15 mouse cellular contexts compared by ENCODE assay signal in genomic region chr6:34480749-34481148, GRCm38 (mm10). TPM values are rescaled to one million over a fixed set of nuclear protein-coding genes. Genes with fewer than 3 reads are reported as not detected.
DNase-seq lines count a peak whose midpoint lies in the region; ATAC-seq and TF ChIP-seq lines count a peak whose summit lies in the region.
"Had no signal": no experiment of that assay in that cellular context is flagged by ENCODE, and none has a peak within 500 bp of the region (broad histone marks: within the 10 kb centered on the region; RNA-seq: fewer than 3 reads in every experiment).

No protein-coding gene starts in this region.

- no peak overlapping the region for H3K9ac ChIP-seq in CH12.LX (ENCODE audit: insufficient read depth, low read depth)
- H3K9ac ChIP-seq in liver, embryonic 14.5 days (replicated peaks): no peak overlapping the region
- H3K9ac ChIP-seq: embryonic facial prominence, embryonic 13.5 days; midbrain, embryonic 12.5 days had no signal

- in situ Hi-C loops in CH12.LX (cut with MboI; ENCODE audit: low pct_ligation_motif_present, low pct_unique_long_range_greater_than_20kb, low sequenced_read_pairs): no loop called here

- H3K27me3 ChIP-seq in CH12.LX (replicated peaks): no peaks in the 10 kb centered on the region
- no peaks in the 10 kb centered on the region for H3K27me3 ChIP-seq in liver, embryonic 14.5 days (ENCODE audit: control insufficient read depth, insufficient read depth, low read length)
- H3K27me3 ChIP-seq: embryonic facial prominence, embryonic 13.5 days; midbrain, embryonic 12.5 days had no signal

- H3K27ac ChIP-seq in left cerebral cortex, adult 2 months: peak overlapping the region; percentile 29; the same call in 1 of the 2 replicates
- no peak overlapping the region for H3K27ac ChIP-seq in CH12.LX (ENCODE audit: insufficient read depth, low read depth)
- H3K27ac ChIP-seq in liver, embryonic 14.5 days: no peak overlapping the region
- H3K27ac ChIP-seq: embryonic facial prominence, embryonic 13.5 days; midbrain, embryonic 12.5 days had no signal

- TF ChIP-seq POLR2A in CH12.LX (IDR thresholded peaks at IDR 0.05; ENCODE audit: low read depth, low read length): no peak

- no peak for ATAC-seq in liver, embryonic 14.5 days (ENCODE audit: insufficient read depth)
- ATAC-seq: inflammation-experienced regulatory T-cells, adult 6 months had no signal

- no peaks in the 10 kb centered on the region for H3K9me3 ChIP-seq in CH12.LX (replicated peaks; ENCODE audit: low read length)
- H3K9me3 ChIP-seq in liver, embryonic 14.5 days (ENCODE audit: control insufficient read depth, low read length): no peaks in the 10 kb centered on the region
- H3K9me3 ChIP-seq: embryonic facial prominence, embryonic 13.5 days; midbrain, embryonic 12.5 days had no signal

- H3K79me2 ChIP-seq in CH12.LX (replicated peaks; ENCODE audit: control insufficient read depth, extremely low read depth, insufficient read depth, poor library complexity, severe bottlenecking): peaks cover 4% of the 10 kb centered on the region; the same call in 1 of the 2 replicates

- no peak overlapping the region for H3K4me3 ChIP-seq in left cerebral cortex, adult 2 months
- H3K4me3 ChIP-seq in CH12.LX (replicated peaks in 1 of 3; ENCODE audit: low read depth in 2 of 3, low read length in 2 of 3, poor library complexity in 1 of 3): no peak overlapping the region
- H3K4me3 ChIP-seq in liver, embryonic 14.5 days (ENCODE audit: insufficient read depth in 1 of 2, low read depth in 2 of 2, low read length in 2 of 2): no peak overlapping the region
- H3K4me3 ChIP-seq: embryonic facial prominence, embryonic 13.5 days; midbrain, embryonic 12.5 days; myocyte had no signal

- TF ChIP-seq RAD21 in CH12.LX (IDR thresholded peaks at IDR 0.05; ENCODE audit: low read depth, low read length): no peak

- TF ChIP-seq EP300 in CH12.LX (IDR thresholded peaks at IDR 0.05; ENCODE audit: low read length): no peak
- TF ChIP-seq EP300 in liver, embryonic 14.5 days (IDR thresholded peaks at IDR 0.05; ENCODE audit: low read depth): no peak

- DNase-seq in left cerebral cortex, adult 2 months (ENCODE audit: extremely low spot score in 1 of 2, low spot score in 2 of 2): no peak
- no peak for DNase-seq in left cerebral cortex, postnatal 36 days (ENCODE audit: low spot score in 2 of 2)
- peak; percentile 17 for DNase-seq in 3T3-L1 (ENCODE audit: low read depth, low spot score)
- no peak for DNase-seq in CH12.LX (ENCODE audit: extremely low read depth)
- DNase-seq in liver, embryonic 14.5 days (ENCODE audit: low read depth in 3 of 3, low spot score in 3 of 3): no peak
- no peak for DNase-seq in spleen, adult 18-20 months
- DNase-seq in layer of hippocampus, adult 9-10 months (ENCODE audit: low spot score): no peak
- DNase-seq: heart, postnatal 4 days; kidney, postnatal 14 days; layer of hippocampus, postnatal 36 days; thymus, adult 18-20 months had no signal

- peak overlapping the region; percentile 22; the same call in 1 of the 2 replicates for H3K4me2 ChIP-seq in CH12.LX (ENCODE audit: insufficient read depth, low read depth, poor library complexity, severe bottlenecking)
- peak overlapping the region; percentile 24; the same call in 1 of the 2 replicates for H3K4me2 ChIP-seq in liver, embryonic 14.5 days (ENCODE audit: low read depth)
- H3K4me2 ChIP-seq: embryonic facial prominence, embryonic 13.5 days had no signal

- peaks cover 0 to 7% of the 10 kb centered on the region in 2 experiments for H3K36me3 ChIP-seq in CH12.LX (replicated peaks in 1 of 2; ENCODE audit: control insufficient read depth in 1 of 2, insufficient read depth in 1 of 2, low read length in 1 of 2)
- no peaks in the 10 kb centered on the region; the same call in none of the 2 replicates for H3K36me3 ChIP-seq in liver, embryonic 14.5 days (replicated peaks; ENCODE audit: control insufficient read depth, insufficient read depth, low read depth)
- H3K36me3 ChIP-seq: embryonic facial prominence, embryonic 13.5 days; midbrain, embryonic 12.5 days had no signal

- WGBS in liver, embryonic 14.5 days (ENCODE audit: insufficient replicate concordance): 25% methylated on average over 4 of the region's 4 CpGs

- intact Hi-C loops in left cerebral cortex, adult 2 months (cut with DNase I): no loop called here
- intact Hi-C loops in left cerebral cortex, postnatal 36 days (cut with DNase I): no loop called here

- peaks cover 13 to 42% of the 10 kb centered on the region in 2 experiments for H3K4me1 ChIP-seq in CH12.LX (ENCODE audit: control insufficient read depth in 1 of 2, insufficient read depth in 2 of 2)
- peaks cover 40 to 54% of the 10 kb centered on the region in 2 experiments for H3K4me1 ChIP-seq in liver, embryonic 14.5 days (replicated peaks; ENCODE audit: control insufficient read depth in 2 of 2, insufficient read depth in 2 of 2, low read length in 1 of 2)

- TF ChIP-seq CTCF in left cerebral cortex, adult 2 months (IDR thresholded peaks at IDR 0.05): no peak
- no peak for TF ChIP-seq CTCF in CH12.LX (conservative IDR thresholded peaks at IDR 0.05 in 1 of 2, IDR thresholded peaks at IDR 0.05 in 1 of 2; ENCODE audit: low read depth in 2 of 2, low read length in 2 of 2)
- no peak for TF ChIP-seq CTCF in liver, embryonic 14.5 days (IDR thresholded peaks at IDR 0.05; ENCODE audit: low read depth)

- dilution Hi-C loops in CH12.LX (cut with MboI; ENCODE audit: extremely low pct_ligation_motif_present, extremely low pct_unique_long_range_greater_than_20kb, low sequenced_read_pairs): no loop called here

TF ChIP-seq in CH12.LX, 34 proteins besides CTCF, POLR2A, EP300 and RAD21:
- no peak for TF ChIP-seq ETS1 (conservative IDR thresholded peaks at IDR 0.05; ENCODE audit: low read depth, low read length)
- no peak for TF ChIP-seq MEF2A (IDR thresholded peaks at IDR 0.05; ENCODE audit: borderline replicate concordance, low read depth, low read length)
- TF ChIP-seq TBP (conservative IDR thresholded peaks at IDR 0.05; ENCODE audit: low read depth, low read length): no peak
- no peak for TF ChIP-seq ZNF384 (IDR thresholded peaks at IDR 0.05; ENCODE audit: low read depth, low read length)
- no peak for TF ChIP-seq MYC (IDR thresholded peaks at IDR 0.05; ENCODE audit: low read depth, low read length)
- no peak for TF ChIP-seq ZC3H11A (IDR thresholded peaks at IDR 0.05; ENCODE audit: low read depth, low read length)
- no peak for TF ChIP-seq SMC3 (IDR thresholded peaks at IDR 0.05; ENCODE audit: low read depth, low read length)
- TF ChIP-seq PAX5 (IDR thresholded peaks at IDR 0.05; ENCODE audit: low read length): no peak
- no peak for TF ChIP-seq NRF1 (IDR thresholded peaks at IDR 0.05; ENCODE audit: low read depth, low read length)
- no peak for TF ChIP-seq NELFE (IDR thresholded peaks at IDR 0.05; ENCODE audit: low read depth, low read length)
- TF ChIP-seq JUN (IDR thresholded peaks at IDR 0.05; ENCODE audit: insufficient read depth, low read depth, low read length): no peak
- TF ChIP-seq HCFC1 (IDR thresholded peaks at IDR 0.05; ENCODE audit: low read depth, low read length): no peak
- TF ChIP-seq CHD1 (IDR thresholded peaks at IDR 0.05; ENCODE audit: low read depth, low read length): no peak
- no peak for TF ChIP-seq KAT2A (IDR thresholded peaks at IDR 0.05; ENCODE audit: insufficient replicate concordance, low read length)
- no peak for TF ChIP-seq GABPA (IDR thresholded peaks at IDR 0.05; ENCODE audit: insufficient replicate concordance, low read depth, low read length)
- TF ChIP-seq TCF12 (IDR thresholded peaks at IDR 0.05; ENCODE audit: low read depth, low read length): no peak
- TF ChIP-seq MAZ (IDR thresholded peaks at IDR 0.05; ENCODE audit: low read depth, low read length): no peak

RNA-seq across cellular contexts. Expression of gene Bpgm, which starts 4.7 kb away (rescaled TPM):
- 10 to 100 TPM; 56.1 to 58.7 TPM for total RNA-seq in left cerebral cortex, adult 2 months (2021)
- 10 to 100 TPM; 63.2 to 70.6 TPM for total RNA-seq in left cerebral cortex, postnatal 36 days (2021)
- total RNA-seq in CH12.LX (2012; rRNA removed): 12.7 and 15.8 TPM in 2 replicates
- total RNA-seq in CH12.LX (2014; rRNA removed): 10.9 and 12.4 TPM in 2 replicates
- polyA plus RNA-seq in CH12.LX (2012; ENCODE audit: insufficient read length, low read depth): 10.8 and 11.6 TPM in 2 replicates
- polyA plus RNA-seq in liver, embryonic 14.5 days (2012; rRNA removed): 84.9 and 140 TPM in 2 replicates
- 136 and 143 TPM in 2 replicates for polyA plus RNA-seq in liver, embryonic 14.5 days (2014; fragmentation: Nextera tagmentation; extraction: Ambion mirVana)
